Mouse (Mus musculus) forebrain, embryonic 12.5 days (tissue): ENCODE results near the gene Slfn5. TPM values are rescaled to one million over a fixed set of nuclear protein-coding genes. Genes with fewer than 3 reads are reported as not detected.

Experiments used
- ATAC-seq: fragments of 200-750 bp; cut with Nextera tagmentation; 2 replicates; pipeline ENCODE4 v1.8.0; 2017; ENCODE audit warnings: moderate TSS enrichment; ENCODE audit not compliant: low FRiP score
- H3K27ac ChIP-seq: fragments of 300-500 bp; sonication (generic); 2 replicates; pipeline ENCODE4 v1.5.1; 2016; ENCODE audit warnings: mild to moderate bottlenecking
- H3K27me3 ChIP-seq: fragments of 300-500 bp; sonication (generic); 2 replicates; pipeline ENCODE4 v1.6.1; 2016; ENCODE audit warnings: mild to moderate bottlenecking
- H3K36me3 ChIP-seq: fragments of 300-500 bp; sonication (generic); replicated peaks from 2 replicates; pipeline ENCODE4 v1.6.1; 2016; ENCODE audit warnings: mild to moderate bottlenecking
- H3K4me1 ChIP-seq: fragments of 300-500 bp; sonication (generic); 2 replicates; pipeline ENCODE4 v1.6.1; 2016
- H3K4me2 ChIP-seq: fragments of 300-500 bp; sonication (generic); 2 replicates; pipeline ENCODE4 v1.6.1; 2016; ENCODE audit warnings: mild to moderate bottlenecking, moderate library complexity
- H3K4me3 ChIP-seq: fragments of 300-500 bp; sonication (generic); replicated peaks from 2 replicates; pipeline ENCODE4 v1.5.1; 2016; ENCODE audit warnings: mild to moderate bottlenecking
- H3K9ac ChIP-seq: fragments of 300-500 bp; sonication (generic); 2 replicates; pipeline ENCODE4 v1.6.1; 2016; ENCODE audit warnings: mild to moderate bottlenecking
- H3K9me3 ChIP-seq: fragments of 300-500 bp; sonication (generic); 2 replicates; pipeline ENCODE4 v1.6.1; 2016
- WGBS: fragments of 180-500 bp; shearing (Covaris S2); methylation state at CpG from one replicate; pipeline ENCODE4 v1.1.7; 2016; 5-methylcytosine and 5-hydroxymethylcytosine counted together
- polyA plus RNA-seq: library from polyadenylated mRNA; unstranded; fragments of >200 nt; fragmentation: Nextera tagmentation; extraction: Ambion mirVana; gene quantifications from 2 replicates; pipeline ENCODE4 v1.2.1, GENCODE M21; 2016

The Slfn5 gene
- 0.38 and 0.89 TPM in 2 replicates for polyA plus RNA-seq

- 13% methylated on average over 10 of the region's 10 CpGs for WGBS
- Histone ChIP-seq H3K4me2 (0 out of 2 replicates have a peak within 1 kb of the TSS, but pooled peaks have one; percentile 13), H3K4me3 (no peak within 1 kb of the TSS), H3K4me1 (0 out of 2 replicates have a peak, but pooled peaks cover 3% of the 10 kb centered on the region), H3K9ac (no peak within 1 kb of the TSS; the same call in 1 of the 2 replicates), H3K9me3 (no peaks in the 10 kb centered on the region), H3K36me3 (no peaks in the 10 kb centered on the region), H3K27me3 (peaks cover 68% of the 10 kb centered on the region), H3K27ac (no peak within 1 kb of the TSS)
- ATAC-seq, result no peak
Measured at GRCm38 (mm10) chr11:82950736-82951481, at the start of gene Slfn5. TSS of gene Slfn5 (plus strand) at chr11:82951349.

- no peaks in the 10 kb centered on the region for H3K4me1 ChIP-seq
- H3K36me3 ChIP-seq, result peaks cover 83% of the 10 kb centered on the region
- no peak overlapping the region for H3K9ac ChIP-seq
- no peak overlapping the region for H3K4me2 ChIP-seq
- H3K27me3 ChIP-seq, result no peaks in the 10 kb centered on the region
- no peak overlapping the region for H3K4me3 ChIP-seq
- ATAC-seq, result no peak
- H3K27ac ChIP-seq, result no peak overlapping the region
- WGBS, result 91% methylated on average over 20 of the region's 20 CpGs
- H3K9me3 ChIP-seq, result no peaks in the 10 kb centered on the region
Measured at GRCm38 (mm10) chr11:82901606-82902310, 49.4 kb upstream of the Slfn5 start.

- Histone ChIP-seq H3K4me2 (no peak overlapping the region), H3K4me3 (no peak overlapping the region), H3K9ac (no peak overlapping the region), H3K9me3 (no peaks in the 10 kb centered on the region), H3K27ac (no peak overlapping the region), H3K36me3 (peaks cover 64% of the 10 kb centered on the region), H3K4me1 (peaks cover 11% of the 10 kb centered on the region), H3K27me3 (no peaks in the 10 kb centered on the region)
- ATAC-seq, result no peak
- 68% methylated on average over 8 of the region's 8 CpGs for WGBS
Measured at GRCm38 (mm10) chr11:82904952-82905351, 46.2 kb upstream of the Slfn5 start.

- no peak overlapping the region for H3K4me3 ChIP-seq
- no peaks in the 10 kb centered on the region for H3K27me3 ChIP-seq
- WGBS, result 92% methylated on average over 5 of the region's 5 CpGs
- peaks cover 56% of the 10 kb centered on the region for H3K36me3 ChIP-seq
- peaks cover 11% of the 10 kb centered on the region for H3K4me1 ChIP-seq
- H3K27ac ChIP-seq, result no peak overlapping the region
- H3K9me3 ChIP-seq, result no peaks in the 10 kb centered on the region
- H3K4me2 ChIP-seq, result no peak overlapping the region
- ATAC-seq, result no peak
- no peak overlapping the region for H3K9ac ChIP-seq
Measured at GRCm38 (mm10) chr11:82905816-82906215, 45.3 kb upstream of the Slfn5 start.

GRCm38 (mm10) chr11:82907651-82908607 lies 43.2 kb upstream of the Slfn5 start, which contains the start of gene Nle1:
TSS of gene Nle1 (minus strand) at chr11:82908411.
- Histone ChIP-seq H3K9me3 (no peaks in the 10 kb centered on the region), H3K9ac (peak within 1 kb of the TSS; percentile 75), H3K4me1 (peaks cover 11% of the 10 kb centered on the region), H3K4me3 (peak within 1 kb of the TSS; percentile 64), H3K27ac (no peak within 1 kb of the TSS), H3K36me3 (peaks cover 35% of the 10 kb centered on the region), H3K4me2 (peak within 1 kb of the TSS; percentile 76), H3K27me3 (0 out of 2 replicates have a peak, but pooled peaks cover 3% of the 10 kb centered on the region)
- 2% methylated on average over 73 of the region's 73 CpGs for WGBS
- ATAC-seq, result peak; percentile 84

GRCm38 (mm10) chr11:82908608-82908989 lies 42.5 kb upstream of the Slfn5 start:
- WGBS, result 57% methylated on average over 10 of the region's 10 CpGs
- Histone ChIP-seq H3K27me3 (0 out of 2 replicates have a peak, but pooled peaks cover 4% of the 10 kb centered on the region), H3K36me3 (peaks cover 28% of the 10 kb centered on the region), H3K4me3 (peak overlapping the region; percentile 64), H3K27ac (no peak overlapping the region), H3K4me1 (peaks cover 11% of the 10 kb centered on the region), H3K4me2 (peak overlapping the region; percentile 76), H3K9me3 (no peaks in the 10 kb centered on the region), H3K9ac (peak overlapping the region; percentile 75)
- ATAC-seq, result no peak

GRCm38 (mm10) chr11:82910250-82910649 lies 40.9 kb upstream of the Slfn5 start, which contains the start of gene Unc45b:
TSS of gene Unc45b (plus strand) at chr11:82910550.
- Histone ChIP-seq H3K4me3 (no peak within 1 kb of the TSS), H3K27ac (no peak within 1 kb of the TSS), H3K4me1 (peaks cover 11% of the 10 kb centered on the region), H3K9me3 (no peaks in the 10 kb centered on the region), H3K36me3 (peaks cover 11% of the 10 kb centered on the region), H3K9ac (no peak within 1 kb of the TSS), H3K4me2 (no peak within 1 kb of the TSS), H3K27me3 (0 out of 2 replicates have a peak, but pooled peaks cover 9% of the 10 kb centered on the region)
- 89% methylated on average over 4 of the region's 4 CpGs for WGBS
- no peak for ATAC-seq

GRCm38 (mm10) chr11:82910679-82911389 lies 40.3 kb upstream of the Slfn5 start:
- WGBS, result 86% methylated on average over 11 of the region's 11 CpGs
- H3K27me3 ChIP-seq, result 0 out of 2 replicates have a peak, but pooled peaks cover 9% of the 10 kb centered on the region
- H3K9me3 ChIP-seq, result no peaks in the 10 kb centered on the region
- H3K4me2 ChIP-seq, result no peak overlapping the region
- H3K4me3 ChIP-seq, result no peak overlapping the region
- H3K4me1 ChIP-seq, result peaks cover 11% of the 10 kb centered on the region
- H3K9ac ChIP-seq, result no peak overlapping the region
- H3K36me3 ChIP-seq, result peaks cover 6% of the 10 kb centered on the region
- H3K27ac ChIP-seq, result no peak overlapping the region
- ATAC-seq, result no peak

- Histone ChIP-seq H3K27ac (no peak overlapping the region), H3K9me3 (no peaks in the 10 kb centered on the region), H3K9ac (peak overlapping the region; percentile 41; the same call in 1 of the 2 replicates), H3K4me3 (0 out of 2 replicates have a peak overlapping the region, but pooled peaks have one; percentile 17), H3K36me3 (no peaks in the 10 kb centered on the region), H3K4me1 (no peaks in the 10 kb centered on the region), H3K27me3 (peaks cover 13% of the 10 kb centered on the region; the same call in 1 of the 2 replicates), H3K4me2 (peak overlapping the region; percentile 47)
- 0 out of 2 replicates have a peak, but pooled peaks have one; percentile 14 for ATAC-seq
- 9% methylated on average over 16 of the region's 16 CpGs for WGBS
Measured at GRCm38 (mm10) chr11:82914711-82915352, 36.3 kb upstream of the Slfn5 start.

- no peaks in the 10 kb centered on the region for H3K36me3 ChIP-seq
- H3K9ac ChIP-seq, result no peak overlapping the region
- H3K27ac ChIP-seq, result no peak overlapping the region
- H3K4me3 ChIP-seq, result no peak overlapping the region
- H3K27me3 ChIP-seq, result peaks cover 18% of the 10 kb centered on the region
- WGBS, result 67% methylated on average over 10 of the region's 10 CpGs
- ATAC-seq, result no peak
- H3K4me1 ChIP-seq, result no peaks in the 10 kb centered on the region
- H3K4me2 ChIP-seq, result no peak overlapping the region
- H3K9me3 ChIP-seq, result no peaks in the 10 kb centered on the region
Measured at GRCm38 (mm10) chr11:82920768-82921167, 30.4 kb upstream of the Slfn5 start.

- 70% methylated on average over 4 of the region's 4 CpGs for WGBS
- peaks cover 27% of the 10 kb centered on the region for H3K27me3 ChIP-seq
- H3K36me3 ChIP-seq, result no peaks in the 10 kb centered on the region
Measured at GRCm38 (mm10) chr11:82921691-82922090, 29.5 kb upstream of the Slfn5 start.

More at GRCm38 (mm10) chr11:82921691-82922090, 29.5 kb upstream of the Slfn5 start:
- no peak overlapping the region for H3K4me3 ChIP-seq
- no peaks in the 10 kb centered on the region for H3K9me3 ChIP-seq
- no peak for ATAC-seq
- no peak overlapping the region for H3K9ac ChIP-seq
- H3K4me1 ChIP-seq, result no peaks in the 10 kb centered on the region
- H3K27ac ChIP-seq, result no peak overlapping the region
- H3K4me2 ChIP-seq, result no peak overlapping the region
